Mouse (Mus musculus) stomach, postnatal 0 days (tissue): Measurements from ENCODE around the gene Cobl. TPM values are rescaled to one million over a fixed set of nuclear protein-coding genes. Genes with fewer than 3 reads are reported as not detected.

Experiments
- ATAC-seq: fragments of 200-750 bp; cut with Nextera tagmentation; 2 replicates; pipeline ENCODE4 v1.8.0; 2017; ENCODE audit not compliant: low FRiP score, low TSS enrichment
- DNase-seq: peaks from one replicate; pipeline ENCODE4 v3.0.0-alpha.2; 2016; ENCODE audit warnings: low spot score
- H3K27ac ChIP-seq: fragments of 300-500 bp; sonication (generic); replicated peaks from 2 replicates; pipeline ENCODE4 v1.5.1; 2014; ENCODE audit warnings: mild to moderate bottlenecking, control low read depth
- H3K27me3 ChIP-seq: fragments of 300-500 bp; sonication (generic); 2 replicates; pipeline ENCODE4 v1.6.1; 2014; ENCODE audit warnings: low read length; ENCODE audit not compliant: control insufficient read depth, insufficient read depth
- H3K36me3 ChIP-seq: fragments of 300-500 bp; sonication (generic); 2 replicates; pipeline ENCODE4 v1.6.1; 2014; ENCODE audit warnings: low read length, mixed read lengths; ENCODE audit not compliant: control insufficient read depth, insufficient read depth
- H3K4me1 ChIP-seq: fragments of 300-500 bp; sonication (generic); replicated peaks from 2 replicates; pipeline ENCODE4 v1.6.1; 2014; ENCODE audit warnings: antibody characterized with exemption; ENCODE audit not compliant: control insufficient read depth, insufficient read depth
- H3K4me2 ChIP-seq: fragments of 300-500 bp; sonication (generic); replicated peaks from 2 replicates; pipeline ENCODE4 v1.6.1; 2014; ENCODE audit warnings: low read depth, mild to moderate bottlenecking, control low read depth, moderate library complexity
- H3K4me3 ChIP-seq: fragments of 300-500 bp; sonication (generic); 2 replicates; pipeline ENCODE4 v1.5.1; 2014; ENCODE audit warnings: low read depth, low read length, control low read depth
- H3K9ac ChIP-seq: fragments of 300-500 bp; sonication (generic); 2 replicates; pipeline ENCODE4 v1.6.1; 2014; ENCODE audit warnings: mild to moderate bottlenecking, low read length, control low read depth, mixed read lengths
- H3K9me3 ChIP-seq: fragments of 300-500 bp; sonication (generic); 2 replicates; pipeline ENCODE4 v1.6.1; 2016; ENCODE audit warnings: low read length; ENCODE audit not compliant: control insufficient read depth
- CTCF ChIP-seq: IDR thresholded peaks from 2 replicates; pipeline ENCODE4 v1.5.1; 2016; ENCODE audit warnings: antibody characterized with exemption, low read depth, mild to moderate bottlenecking, moderate library complexity
- EP300 ChIP-seq: optimal IDR thresholded peaks from 2 replicates; pipeline ENCODE3; 2016; ENCODE audit warnings: antibody characterized with exemption
- WGBS: fragments of 180-500 bp; shearing (Covaris S2); extraction: QIAGEN DNeasy Blood & Tissue Kit; methylation state at CpG from one replicate; pipeline ENCODE4 v1.1.7; 2014; 5-methylcytosine and 5-hydroxymethylcytosine counted together
- polyA plus RNA-seq: library from polyadenylated mRNA; unstranded; fragments of >200 nt; fragmentation: Nextera tagmentation; extraction: Ambion mirVana; gene quantifications from 2 replicates; pipeline ENCODE4 v1.2.1, GENCODE M21; 2015

The Cobl gene
- polyA plus RNA-seq, 1 experiment from 2014 or later = 7.8 TPM

DNA sequence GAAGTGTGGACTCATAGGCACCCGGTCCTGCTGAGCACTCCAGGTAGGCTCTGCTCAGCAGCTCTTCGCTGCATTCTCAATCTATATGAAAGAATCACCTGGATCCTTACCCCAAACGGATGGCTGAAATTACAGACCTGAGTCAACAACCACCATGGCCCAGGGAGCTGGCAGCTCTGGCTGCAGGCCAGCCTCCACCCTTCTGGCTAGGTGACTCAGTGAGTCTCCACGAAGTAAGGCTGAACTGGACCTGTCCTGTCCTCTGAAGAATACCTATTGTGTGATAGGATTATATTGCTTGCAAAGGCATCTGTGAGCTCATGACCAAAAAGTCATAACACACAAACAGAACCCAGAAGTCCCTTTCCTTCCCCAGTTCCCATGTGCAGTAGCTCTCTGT lies 22.5 kb downstream of the Cobl start:
- Histone ChIP-seq H3K36me3 (no peaks in the 10 kb centered on the region), H3K27me3 (no peaks in the 10 kb centered on the region)
- DNase-seq = peak; percentile 31

DNA sequence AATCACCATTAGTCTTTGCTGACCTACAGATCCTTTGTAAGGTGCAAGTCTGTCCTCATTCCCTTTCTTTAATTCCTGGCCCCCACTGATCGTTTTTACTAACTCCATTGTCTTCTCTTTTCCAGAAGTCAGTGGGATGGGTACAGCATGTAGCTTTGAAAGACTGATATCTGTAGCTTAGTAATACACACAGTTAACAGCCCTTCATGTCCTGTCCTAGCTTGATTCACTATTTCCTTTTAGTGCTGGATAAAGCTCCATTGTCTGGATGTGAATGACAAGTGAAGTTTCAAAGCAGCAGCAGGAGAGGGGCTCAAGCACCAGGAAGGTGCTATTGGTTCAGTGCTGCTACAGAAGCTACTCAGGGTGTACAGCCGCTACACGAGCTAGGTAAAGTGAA lies 28.9 kb downstream of the Cobl start:
- H3K27me3 ChIP-seq = no peaks in the 10 kb centered on the region
- no peaks in the 10 kb centered on the region for H3K36me3 ChIP-seq
- DNase-seq (no peak), ATAC-seq (no peak)
- H3K4me1 ChIP-seq = no peaks in the 10 kb centered on the region; the same call in 1 of the 2 replicates
- WGBS = 78% methylated on average over 3 of the region's 3 CpGs
- H3K4me2 ChIP-seq = no peak overlapping the region
- H3K27ac ChIP-seq = no peak overlapping the region
- H3K9ac ChIP-seq = no peak overlapping the region
- H3K9me3 ChIP-seq = no peaks in the 10 kb centered on the region
- TF ChIP-seq EP300 (no peak), CTCF (no peak)
- H3K4me3 ChIP-seq = no peak overlapping the region

More for the DNA sequence above, 22.5 kb downstream of the Cobl start:
- no peak for TF ChIP-seq CTCF
- no peak for TF ChIP-seq EP300
- no peak overlapping the region for H3K27ac ChIP-seq
- H3K9ac ChIP-seq = no peak overlapping the region
- H3K4me2 ChIP-seq = no peak overlapping the region
- ATAC-seq = no peak
- no peak overlapping the region for H3K4me3 ChIP-seq
- no peaks in the 10 kb centered on the region for H3K4me1 ChIP-seq
- whole genome bisulfite sequencing = 62% methylated on average over 4 of the region's 4 CpGs
- no peaks in the 10 kb centered on the region for H3K9me3 ChIP-seq

DNA sequence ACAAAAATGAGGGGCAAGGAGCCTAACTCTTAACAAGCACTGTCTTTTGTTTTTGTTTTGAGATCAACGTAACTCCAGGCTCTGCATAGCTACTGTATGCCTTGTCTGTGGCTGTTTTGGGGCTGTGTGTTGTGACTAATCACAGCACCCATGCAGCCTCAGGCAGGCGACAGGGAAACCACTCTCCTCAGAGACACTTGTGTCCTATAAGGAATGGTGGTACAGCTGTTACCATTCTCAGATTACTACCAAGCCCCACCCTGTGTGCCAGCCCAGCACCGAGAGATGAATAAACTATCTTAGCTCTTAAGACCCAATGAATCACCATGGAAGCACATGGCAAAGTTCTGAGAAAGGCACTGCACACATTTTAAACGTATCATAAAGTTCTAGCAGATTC lies 29.7 kb downstream of the Cobl start:
- H3K9ac ChIP-seq = no peak overlapping the region
- H3K27ac ChIP-seq = no peak overlapping the region
- no peaks in the 10 kb centered on the region; the same call in 1 of the 2 replicates for H3K4me1 ChIP-seq
- whole genome bisulfite sequencing = 37% methylated on average over 4 of the region's 4 CpGs
- DNase-seq (no peak), ATAC-seq (no peak)
- H3K4me3 ChIP-seq = no peak overlapping the region
- TF ChIP-seq CTCF (no peak), EP300 (no peak)
- no peaks in the 10 kb centered on the region for H3K9me3 ChIP-seq
- no peaks in the 10 kb centered on the region for H3K36me3 ChIP-seq
- H3K27me3 ChIP-seq = no peaks in the 10 kb centered on the region
- H3K4me2 ChIP-seq = no peak overlapping the region

DNA sequence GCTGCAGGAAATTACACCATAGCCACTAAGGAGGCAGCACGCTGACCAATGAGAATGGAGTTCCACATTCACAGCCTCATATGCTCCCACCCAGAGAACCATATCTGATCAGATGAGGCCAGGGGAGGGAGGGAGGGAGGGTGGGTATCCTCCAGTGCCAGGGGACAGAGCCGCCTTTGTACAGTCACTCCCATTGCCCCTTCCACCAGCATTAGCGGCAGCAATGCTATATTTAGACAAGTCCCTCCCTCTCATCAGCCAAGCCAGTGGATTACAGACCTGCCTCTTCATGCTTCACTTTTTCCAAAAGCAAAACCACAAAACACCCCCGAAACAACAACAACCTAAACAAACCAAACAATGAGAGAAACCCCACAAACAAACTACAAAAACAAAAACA lies 30.2 kb downstream of the Cobl start:
- no peak for ATAC-seq
- no peaks in the 10 kb centered on the region; the same call in 1 of the 2 replicates for H3K4me1 ChIP-seq

GRCm38 (mm10) chr11:12431911-12432310 lies 32.8 kb downstream of the Cobl start:
- Histone ChIP-seq H3K4me1 (no peaks in the 10 kb centered on the region; the same call in 1 of the 2 replicates), H3K4me3 (no peak overlapping the region), H3K36me3 (no peaks in the 10 kb centered on the region), H3K27me3 (no peaks in the 10 kb centered on the region), H3K9ac (no peak overlapping the region), H3K27ac (no peak overlapping the region), H3K9me3 (no peaks in the 10 kb centered on the region), H3K4me2 (no peak overlapping the region)
- no peak for TF ChIP-seq CTCF
- TF ChIP-seq EP300 = no peak
- DNase-seq (no peak), ATAC-seq (no peak)
- WGBS = 80% methylated on average over 2 of the region's 2 CpGs

More for the DNA sequence above, 30.2 kb downstream of the Cobl start:
- no peaks in the 10 kb centered on the region for H3K27me3 ChIP-seq
- no peak for TF ChIP-seq CTCF
- no peak for TF ChIP-seq EP300
- 46% methylated on average over 4 of the region's 4 CpGs for WGBS
- H3K36me3 ChIP-seq = no peaks in the 10 kb centered on the region
- H3K27ac ChIP-seq = no peak overlapping the region
- H3K4me3 ChIP-seq = no peak overlapping the region
- H3K4me2 ChIP-seq = no peak overlapping the region
- H3K9ac ChIP-seq = no peak overlapping the region
- no peak for DNase-seq
- no peaks in the 10 kb centered on the region for H3K9me3 ChIP-seq

- TF ChIP-seq EP300 = no peak
- no peak for TF ChIP-seq CTCF
- ATAC-seq (peak; percentile 47; the same call in 1 of the 2 replicates), DNase-seq (no peak)
- H3K4me3 ChIP-seq = no peak overlapping the region
- WGBS = 10% methylated on average over 4 of the region's 4 CpGs
- H3K4me2 ChIP-seq = no peak overlapping the region
- H3K36me3 ChIP-seq = no peaks in the 10 kb centered on the region
- H3K27ac ChIP-seq = no peak overlapping the region
- no peak overlapping the region for H3K9ac ChIP-seq
- H3K27me3 ChIP-seq = no peaks in the 10 kb centered on the region
- H3K9me3 ChIP-seq = no peaks in the 10 kb centered on the region
- no peaks in the 10 kb centered on the region; the same call in 1 of the 2 replicates for H3K4me1 ChIP-seq
Measured at GRCm38 (mm10) chr11:12430231-12431041, 34.3 kb downstream of the Cobl start.
